Mouse (Mus musculus): ENCODE measurements around the gene Syngap1. TPM values are rescaled to one million over a fixed set of nuclear protein-coding genes. Genes with fewer than 3 reads are reported as not detected.

Gene Syngap1
- polyA plus RNA-seq, 1 experiment, result 24.1 TPM

DNA sequence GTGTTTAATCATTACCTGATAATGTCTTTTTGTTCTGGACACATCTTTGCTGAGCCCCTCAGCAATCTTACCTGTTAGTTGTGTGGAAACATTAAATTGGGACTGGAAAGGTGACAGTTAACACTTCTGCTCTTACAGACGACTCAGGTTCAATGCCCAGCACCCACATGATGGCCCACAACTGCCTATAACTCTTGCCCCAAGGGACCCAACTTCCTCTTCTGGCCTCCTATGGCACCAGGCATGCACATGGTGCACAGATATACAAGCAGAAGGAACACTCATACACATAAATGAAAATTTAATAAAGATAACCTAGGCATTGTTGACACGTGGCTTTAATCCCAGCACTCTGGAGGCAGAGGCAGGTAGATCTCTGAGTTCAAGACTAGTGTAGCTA is 38.4 kb downstream of the Syngap1 start:
- no peak overlapping the region for H3K27ac ChIP-seq (ENCODE audit: control insufficient read depth, insufficient read depth, low read depth, low read length, poor library complexity)
- H3K4me1 ChIP-seq (ENCODE audit: control insufficient read depth, insufficient read depth, low read length), result peaks cover 3% of the 10 kb centered on the region; the same call in 1 of the 2 replicates
- TF ChIP-seq CTCF (IDR thresholded peaks at IDR 0.05; ENCODE audit: control insufficient read depth, insufficient read depth, low read length) (no peak), POLR2A (IDR thresholded peaks at IDR 0.05; ENCODE audit: borderline replicate concordance, control insufficient read depth, low read depth, low read length) (no peak)
- 21% methylated on average over 2 of the region's 2 CpGs for WGBS
- H3K4me3 ChIP-seq (replicated peaks; ENCODE audit: control insufficient read depth, low read depth, low read length), result no peak overlapping the region

DNA sequence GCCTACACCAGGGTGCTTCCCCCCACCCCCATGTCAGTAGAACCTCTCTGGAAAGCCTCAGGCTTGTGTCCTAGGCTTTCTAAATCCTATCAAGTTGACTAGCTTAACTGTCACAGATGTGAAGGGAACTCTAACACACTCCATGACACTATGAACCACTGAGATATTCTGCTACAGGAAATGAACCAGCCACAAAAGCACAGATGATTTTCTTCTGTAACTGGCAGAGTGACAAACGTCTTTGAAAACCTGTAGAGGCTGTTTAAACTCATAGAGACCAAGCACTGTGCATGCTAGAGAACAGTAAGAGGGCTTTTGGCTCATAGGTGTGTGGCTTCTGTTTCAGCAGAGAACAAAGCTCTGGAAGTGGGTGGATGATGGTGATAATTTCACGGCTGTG is 40.0 kb downstream of the Syngap1 start:
- H3K4me1 ChIP-seq (ENCODE audit: control insufficient read depth, insufficient read depth, low read length), result peaks cover 3% of the 10 kb centered on the region; the same call in 1 of the 2 replicates
- whole genome bisulfite sequencing, result 6% methylated on average over 2 of the region's 2 CpGs
- H3K4me3 ChIP-seq (replicated peaks; ENCODE audit: control insufficient read depth, low read depth, low read length), result no peak overlapping the region
- no peak overlapping the region for H3K27ac ChIP-seq (ENCODE audit: control insufficient read depth, insufficient read depth, low read depth, low read length, poor library complexity)
- TF ChIP-seq CTCF (IDR thresholded peaks at IDR 0.05; ENCODE audit: control insufficient read depth, insufficient read depth, low read length) (no peak), POLR2A (IDR thresholded peaks at IDR 0.05; ENCODE audit: borderline replicate concordance, control insufficient read depth, low read depth, low read length) (no peak)

DNA sequence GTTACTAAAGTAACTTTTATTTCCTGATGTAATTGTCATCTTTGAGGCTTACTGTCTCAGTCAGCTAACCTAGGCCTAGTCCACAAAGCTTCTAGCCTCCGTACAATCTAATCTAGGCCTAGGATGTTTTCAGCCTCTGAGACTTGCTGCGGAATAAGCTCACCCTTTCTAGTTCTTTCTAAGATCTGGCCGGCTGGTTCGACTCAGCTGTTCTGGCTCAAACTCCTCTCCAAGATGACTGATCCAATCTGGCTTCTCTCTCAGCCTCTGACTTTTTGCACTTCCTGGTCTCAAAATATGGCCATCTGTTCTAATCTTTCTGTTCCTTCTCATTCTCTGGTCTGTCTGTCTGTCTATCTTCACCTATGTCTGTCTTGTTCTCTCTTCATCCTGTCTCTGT is 42.3 kb downstream of the Syngap1 start:
- Histone ChIP-seq H3K4me3 (replicated peaks; ENCODE audit: control insufficient read depth, low read depth, low read length) (no peak overlapping the region), H3K4me1 (ENCODE audit: control insufficient read depth, insufficient read depth, low read length) (peaks cover 3% of the 10 kb centered on the region; the same call in 1 of the 2 replicates), H3K27ac (ENCODE audit: control insufficient read depth, insufficient read depth, low read depth, low read length, poor library complexity) (no peak overlapping the region)
- TF ChIP-seq CTCF (IDR thresholded peaks at IDR 0.05; ENCODE audit: control insufficient read depth, insufficient read depth, low read length) (no peak), POLR2A (IDR thresholded peaks at IDR 0.05; ENCODE audit: borderline replicate concordance, control insufficient read depth, low read depth, low read length) (no peak)
- WGBS, result 89% methylated on average over 4 of the region's 4 CpGs

DNA sequence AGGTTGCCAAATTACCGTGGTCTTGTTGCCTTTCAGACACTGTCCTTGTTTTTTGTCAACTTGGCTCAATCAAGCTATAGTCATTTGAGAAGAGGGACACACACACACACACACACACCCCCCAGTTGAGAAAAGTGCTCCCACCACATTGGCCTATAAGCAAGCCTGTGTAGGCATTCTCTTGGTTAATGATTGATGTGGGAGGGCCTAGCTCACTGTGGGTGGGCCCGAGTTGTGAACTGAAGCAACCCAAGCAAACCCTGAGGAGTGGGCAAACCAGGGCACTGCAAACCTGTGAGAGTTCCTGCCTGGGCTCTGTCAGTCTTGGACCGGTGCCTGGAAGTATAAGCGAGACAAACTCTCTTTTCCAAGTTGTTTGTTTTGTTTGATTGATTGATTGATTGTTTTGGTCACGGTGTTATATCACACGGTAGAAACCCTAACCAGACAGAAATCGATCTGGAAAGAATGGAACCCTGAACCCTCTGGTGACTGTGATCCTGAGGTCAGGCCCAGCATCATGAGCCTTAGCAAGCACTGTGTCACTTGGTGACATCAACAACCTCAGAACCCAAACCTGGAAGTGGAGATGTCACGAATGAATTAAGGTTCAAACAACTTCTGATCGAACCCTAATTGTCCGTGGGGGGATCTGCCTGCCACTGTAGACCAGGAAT is 44.6 kb downstream of the Syngap1 start:
- Histone ChIP-seq H3K4me1 (ENCODE audit: control insufficient read depth, insufficient read depth, low read length) (no peaks in the 10 kb centered on the region; the same call in 1 of the 2 replicates), H3K27ac (ENCODE audit: control insufficient read depth, insufficient read depth, low read depth, low read length, poor library complexity) (no peak overlapping the region), H3K4me3 (replicated peaks; ENCODE audit: control insufficient read depth, low read depth, low read length) (no peak overlapping the region)
- 85% methylated on average over 10 of the region's 10 CpGs for WGBS
- TF ChIP-seq CTCF (IDR thresholded peaks at IDR 0.05; ENCODE audit: control insufficient read depth, insufficient read depth, low read length) (no peak), POLR2A (IDR thresholded peaks at IDR 0.05; ENCODE audit: borderline replicate concordance, control insufficient read depth, low read depth, low read length) (no peak)

DNA sequence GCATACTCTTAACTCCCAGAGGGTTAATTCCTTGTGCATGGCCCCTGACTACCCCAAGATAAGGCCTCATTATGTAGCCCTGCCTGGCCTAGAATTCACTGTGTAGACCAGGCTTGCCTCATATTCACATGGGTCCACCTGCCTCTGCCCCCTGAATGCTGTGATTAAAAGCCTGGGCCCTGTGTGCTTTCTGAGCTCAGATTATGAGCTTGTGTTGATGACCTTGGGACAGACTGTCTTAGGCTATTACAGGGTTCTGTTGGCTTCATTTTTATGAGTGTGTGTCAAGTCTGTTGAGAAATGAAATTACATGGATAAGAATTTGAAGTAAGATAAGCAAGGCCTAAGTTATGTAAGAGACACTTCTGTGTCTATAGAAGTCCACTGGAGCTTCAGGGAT is 49.5 kb downstream of the Syngap1 start:
- no peak overlapping the region for H3K27ac ChIP-seq (ENCODE audit: control insufficient read depth, insufficient read depth, low read depth, low read length, poor library complexity)
- TF ChIP-seq POLR2A (IDR thresholded peaks at IDR 0.05; ENCODE audit: borderline replicate concordance, control insufficient read depth, low read depth, low read length) (no peak), CTCF (IDR thresholded peaks at IDR 0.05; ENCODE audit: control insufficient read depth, insufficient read depth, low read length) (no peak)
- H3K4me3 ChIP-seq (replicated peaks; ENCODE audit: control insufficient read depth, low read depth, low read length), result no peak overlapping the region
- no peaks in the 10 kb centered on the region; the same call in 1 of the 2 replicates for H3K4me1 ChIP-seq (ENCODE audit: control insufficient read depth, insufficient read depth, low read length)

DNA sequence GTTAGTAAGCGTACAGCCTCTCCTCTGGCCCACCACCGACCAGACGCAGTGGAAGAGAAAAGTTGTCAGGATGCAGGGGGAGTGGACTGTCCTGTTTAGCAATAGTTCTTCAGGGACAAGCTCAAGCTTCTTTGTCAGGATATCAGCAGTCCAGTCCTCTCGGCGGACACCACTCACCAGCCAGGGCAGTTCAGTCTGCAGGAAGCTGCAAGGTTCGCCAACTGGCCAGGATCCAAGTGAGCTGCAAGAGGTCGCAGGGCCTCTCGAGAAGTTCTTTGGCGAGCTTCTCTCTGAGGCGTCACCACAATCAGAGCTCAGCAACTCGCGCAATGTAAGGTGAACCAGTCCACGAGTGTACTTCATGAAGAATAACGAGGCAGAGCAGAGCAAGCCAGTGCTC is 53.4 kb downstream of the Syngap1 start:
- 65% methylated on average over 14 of the region's 14 CpGs for WGBS
- no peak for TF ChIP-seq CTCF (IDR thresholded peaks at IDR 0.05; ENCODE audit: control insufficient read depth, insufficient read depth, low read length)
- no peak for TF ChIP-seq POLR2A (IDR thresholded peaks at IDR 0.05; ENCODE audit: borderline replicate concordance, control insufficient read depth, low read depth, low read length)

DNA sequence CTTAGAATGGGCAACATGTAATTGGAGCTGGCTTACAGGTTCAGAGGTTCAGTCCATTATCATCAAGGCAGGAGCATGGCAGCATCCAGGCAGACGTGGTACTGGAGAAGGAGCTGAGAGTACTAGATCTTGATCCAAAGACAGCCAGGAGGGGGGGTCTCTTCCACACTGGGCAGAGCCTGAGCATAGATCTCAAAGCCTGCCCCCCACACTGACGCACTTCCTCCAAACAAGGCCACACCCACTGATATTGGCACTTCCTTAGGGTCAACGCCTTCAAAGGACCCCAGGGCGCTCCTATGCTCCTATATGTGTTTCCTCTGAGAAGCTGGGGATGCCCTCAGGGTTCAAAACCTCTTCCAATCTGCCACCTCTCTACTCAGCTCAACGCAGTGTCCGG is 54.0 kb downstream of the Syngap1 start:
- WGBS, result 79% methylated on average over 6 of the region's 6 CpGs
- no peak overlapping the region for H3K4me3 ChIP-seq (replicated peaks; ENCODE audit: control insufficient read depth, low read depth, low read length)
- no peak for TF ChIP-seq CTCF (IDR thresholded peaks at IDR 0.05; ENCODE audit: control insufficient read depth, insufficient read depth, low read length)
- no peak for TF ChIP-seq POLR2A (IDR thresholded peaks at IDR 0.05; ENCODE audit: borderline replicate concordance, control insufficient read depth, low read depth, low read length)
- no peak overlapping the region for H3K27ac ChIP-seq (ENCODE audit: control insufficient read depth, insufficient read depth, low read depth, low read length, poor library complexity)
- no peaks in the 10 kb centered on the region; the same call in 1 of the 2 replicates for H3K4me1 ChIP-seq (ENCODE audit: control insufficient read depth, insufficient read depth, low read length)

More for the DNA sequence above, 53.4 kb downstream of the Syngap1 start:
- Histone ChIP-seq H3K27ac (ENCODE audit: control insufficient read depth, insufficient read depth, low read depth, low read length, poor library complexity) (no peak overlapping the region), H3K4me1 (ENCODE audit: control insufficient read depth, insufficient read depth, low read length) (no peaks in the 10 kb centered on the region; the same call in 1 of the 2 replicates), H3K4me3 (replicated peaks; ENCODE audit: control insufficient read depth, low read depth, low read length) (no peak overlapping the region)

DNA sequence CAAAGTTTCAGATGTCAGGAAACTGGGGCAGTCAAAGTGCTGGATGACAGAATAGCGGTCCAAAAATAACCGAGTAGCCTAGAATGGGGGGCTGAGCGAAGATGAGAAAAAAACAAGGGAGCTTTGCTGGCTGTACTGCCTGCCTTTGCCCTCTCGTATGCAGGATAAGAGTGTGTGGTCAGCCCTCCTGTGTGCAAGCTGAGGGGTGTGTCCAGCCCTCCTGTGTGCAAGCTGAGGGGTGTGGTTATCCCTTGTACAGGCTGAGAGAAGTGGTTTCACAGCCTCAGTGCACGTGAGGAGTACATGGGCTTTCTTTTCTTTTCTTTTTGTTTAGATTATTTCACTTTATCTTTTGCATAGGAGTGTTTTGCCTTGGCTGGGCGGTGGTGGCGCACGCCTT is 54.5 kb downstream of the Syngap1 start:
- TF ChIP-seq CTCF (IDR thresholded peaks at IDR 0.05; ENCODE audit: control insufficient read depth, insufficient read depth, low read length) (no peak), POLR2A (IDR thresholded peaks at IDR 0.05; ENCODE audit: borderline replicate concordance, control insufficient read depth, low read depth, low read length) (no peak)
- H3K27ac ChIP-seq (ENCODE audit: control insufficient read depth, insufficient read depth, low read depth, low read length, poor library complexity), result no peak overlapping the region
- no peaks in the 10 kb centered on the region; the same call in 1 of the 2 replicates for H3K4me1 ChIP-seq (ENCODE audit: control insufficient read depth, insufficient read depth, low read length)
- 63% methylated on average over 8 of the region's 8 CpGs for WGBS
- no peak overlapping the region for H3K4me3 ChIP-seq (replicated peaks; ENCODE audit: control insufficient read depth, low read depth, low read length)
